Mouse (Mus musculus): Measurements from ENCODE around the gene 4930438A08Rik. TPM values are rescaled to one million over a fixed set of nuclear protein-coding genes. Genes with fewer than 3 reads are reported as not detected.

4930438A08Rik gene
- total RNA-seq, 2 experiments from 2014 or later, result not detected

- DNase-seq (ENCODE audit: low spot score), result no peak
- intact Hi-C loops (cut with DNase I), result no loop called here
Measured at GRCm38 (mm10) chr11:58316344-58316743, 41.7 kb downstream of the 4930438A08Rik start.

DNA sequence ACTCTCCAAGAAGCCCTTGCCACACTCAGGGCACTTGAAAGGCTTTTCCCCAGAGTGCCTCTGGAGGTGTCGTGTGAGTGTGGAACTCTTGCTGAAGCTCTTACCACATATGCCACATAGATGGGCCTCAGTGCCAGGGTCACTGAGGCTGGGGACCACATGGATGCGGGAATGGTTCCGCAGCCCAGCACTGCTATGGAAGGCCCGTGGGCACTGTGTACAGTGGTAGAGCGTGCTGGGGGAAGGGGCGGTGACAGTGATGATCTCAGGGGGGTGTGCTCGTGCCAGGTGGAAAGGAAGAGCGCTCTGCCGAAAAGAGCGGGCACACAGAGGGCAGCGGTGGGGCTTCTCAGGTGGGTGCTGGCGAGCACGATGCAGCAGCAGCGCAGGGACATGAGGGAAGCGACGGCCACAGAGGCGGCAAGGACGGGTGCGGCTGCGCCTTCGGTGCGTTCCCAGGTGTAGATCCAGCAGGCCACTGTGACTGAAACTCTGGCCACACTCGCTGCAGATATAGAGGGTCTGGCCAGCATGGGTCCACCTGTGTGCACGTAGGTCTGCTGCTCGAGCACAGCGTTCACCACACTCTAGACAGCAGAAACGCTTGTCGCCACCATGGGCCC, 42.3 kb downstream of the 4930438A08Rik start:
- intact Hi-C loops (cut with DNase I), result no loop called here
- DNase-seq (ENCODE audit: low spot score), result no peak

GRCm38 (mm10) chr11:58322824-58323569, 48.4 kb downstream of the 4930438A08Rik start:
- peak; percentile 95 for DNase-seq (ENCODE audit: low spot score)
- intact Hi-C loops (cut with DNase I), result loop anchor here (2.0 kb wide), 1 partner anchor 16 kb away; the partner anchor contains the start of gene Zfp692

DNA sequence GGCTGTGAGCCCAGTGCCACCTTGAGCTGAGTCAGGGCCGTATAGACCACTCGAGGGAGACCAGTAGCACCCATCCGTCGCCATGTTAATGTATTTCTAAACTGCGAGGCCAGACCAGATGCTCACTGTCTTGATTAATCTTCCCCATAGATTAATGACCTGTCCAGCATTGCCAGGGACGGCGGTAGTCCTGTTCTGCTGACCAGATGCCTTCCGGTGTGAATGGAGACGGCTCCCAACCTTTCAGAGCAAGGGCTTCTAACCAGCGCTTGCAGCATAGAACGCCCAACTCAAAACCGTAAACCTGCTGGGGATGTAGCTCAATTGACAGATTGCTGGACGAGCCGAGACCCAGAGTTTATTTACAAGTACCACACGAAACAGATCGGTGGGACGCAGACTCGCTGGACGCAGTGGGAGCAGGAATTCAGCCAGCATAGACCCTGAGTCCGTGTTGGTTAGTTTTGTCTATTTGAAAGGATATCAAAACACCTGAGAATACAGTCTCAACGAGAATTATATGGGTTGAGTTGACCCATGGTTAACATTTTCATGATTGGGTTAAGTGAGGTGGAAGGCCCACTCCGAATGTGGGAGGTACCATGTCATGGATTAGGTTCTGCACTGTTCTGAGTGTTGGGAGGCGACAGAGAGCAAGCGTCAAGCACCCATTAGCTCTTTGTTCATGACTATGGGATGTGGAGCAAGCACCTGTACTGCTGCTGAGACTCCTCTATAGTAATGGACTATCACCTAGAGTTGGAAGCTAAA, 49.2 kb downstream of the 4930438A08Rik start:
- no peak for DNase-seq (ENCODE audit: low spot score)
- intact Hi-C loops (cut with DNase I), result loop anchor here (2.0 kb wide), 1 partner anchor 17 kb away; the partner anchor contains the start of gene Zfp692

- DNase-seq (ENCODE audit: low spot score), result no peak
- intact Hi-C loops (cut with DNase I), result no loop called here
Measured at GRCm38 (mm10) chr11:58324614-58325229, 50.1 kb downstream of the 4930438A08Rik start.

DNA sequence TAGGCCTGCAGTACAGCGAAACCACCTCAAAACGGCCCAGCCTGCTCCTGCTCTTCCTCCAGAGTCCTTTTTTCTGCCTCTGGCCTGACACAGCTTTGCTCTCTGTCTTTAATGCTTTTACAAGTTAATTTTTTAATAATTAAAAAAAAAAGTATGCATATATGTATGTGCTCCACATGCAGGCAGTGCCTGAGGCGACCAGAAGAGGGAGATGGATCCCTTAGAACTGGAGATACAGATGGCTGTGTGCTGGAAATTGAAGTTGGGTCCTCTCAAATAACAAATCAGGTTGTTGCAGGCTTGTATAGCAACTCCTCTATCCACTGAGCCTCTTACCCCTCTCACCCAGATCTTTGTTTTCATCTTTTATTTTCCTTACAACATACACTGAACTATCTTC, 52.2 kb downstream of the 4930438A08Rik start:
- DNase-seq (ENCODE audit: low spot score), result no peak
- intact Hi-C loops (cut with DNase I), result no loop called here

GRCm38 (mm10) chr11:58329906-58330275, 55.3 kb downstream of the 4930438A08Rik start:
- intact Hi-C loops (cut with DNase I), result no loop called here
- no peak for DNase-seq (ENCODE audit: low spot score)

GRCm38 (mm10) chr11:58330276-58331148, 55.9 kb downstream of the 4930438A08Rik start, which contains the start of the genes Zfp672 and Sh3bp5l:
TSS of gene Zfp672 (minus strand) at chr11:58330339.
TSS of gene Sh3bp5l (plus strand) at chr11:58330724.
- DNase-seq (ENCODE audit: low spot score), result peak; percentile 79
- intact Hi-C loops (cut with DNase I), result no loop called here

GRCm38 (mm10) chr11:58331149-58331495, 56.5 kb downstream of the 4930438A08Rik start:
- intact Hi-C loops (cut with DNase I), result no loop called here
- no peak for DNase-seq (ENCODE audit: low spot score)

- intact Hi-C loops (cut with DNase I), result no loop called here
- DNase-seq (ENCODE audit: low spot score), result no peak
Measured at GRCm38 (mm10) chr11:58331546-58331945, 56.9 kb downstream of the 4930438A08Rik start.

GRCm38 (mm10) chr11:58334746-58335145, 60.1 kb downstream of the 4930438A08Rik start:
- intact Hi-C loops (cut with DNase I), result no loop called here
- no peak for DNase-seq (ENCODE audit: low spot score)

Other genes with a start within 250 kb of the 4930438A08Rik start
- not detected for gene Gm12248, start 181.7 kb upstream of the 4930438A08Rik start, total RNA-seq (2021)
- 10 to 100 TPM; 36.0 to 36.4 TPM for gene Cnot8, start 170.6 kb upstream of the 4930438A08Rik start, total RNA-seq (2021)
- 1 to 10 TPM; 8.5 to 8.9 TPM for gene Gemin5, start 106.3 kb upstream of the 4930438A08Rik start, total RNA-seq (2021)
- 10 to 100 TPM; 46.2 to 50.7 TPM for gene Mrpl22, start 103.1 kb upstream of the 4930438A08Rik start, total RNA-seq (2021)
- 1 to 10 TPM; 6.4 TPM for gene Igtp, start 75.2 kb upstream of the 4930438A08Rik start, total RNA-seq (2021)
- 10 to 100 TPM in 1 of 2 experiments, 1 to 10 TPM in 1; 9.3 to 10.7 TPM for gene Irgm2, start 75.2 kb upstream of the 4930438A08Rik start, total RNA-seq (2021)
- gene Zfp692, start 32.3 kb downstream of the 4930438A08Rik start, total RNA-seq (2021), result 1 to 10 TPM; 3.7 to 4.1 TPM
- 10 to 100 TPM; 42.9 to 43.5 TPM for gene Zfp672, start 55.5 kb downstream of the 4930438A08Rik start, total RNA-seq (2021)
- gene Sh3bp5l, start 55.9 kb downstream of the 4930438A08Rik start, total RNA-seq (2021), result 10 to 100 TPM; 33.7 to 35.1 TPM
- under 1 TPM in 1 of 2 experiments, not detected in 1; 0.31 TPM for gene Lypd8, start 104.2 kb downstream of the 4930438A08Rik start, total RNA-seq (2021)
- gene 1810065E05Rik, start 146.3 kb downstream of the 4930438A08Rik start, total RNA-seq (2021), result not detected
- not detected for gene Gm12253, start 157.8 kb downstream of the 4930438A08Rik start, total RNA-seq (2021)
- not detected for gene Lypd9, start 178.1 kb downstream of the 4930438A08Rik start, total RNA-seq (2021)
- gene Olfr30, start 187.5 kb downstream of the 4930438A08Rik start, total RNA-seq (2021), result not detected
- not detected for gene Olfr332, start 217.8 kb downstream of the 4930438A08Rik start, total RNA-seq (2021)
- gene Olfr331, start 227.8 kb downstream of the 4930438A08Rik start, total RNA-seq (2021), result not detected